Mouse (Mus musculus) adrenal gland, postnatal 4 days (tissue): Measurements from ENCODE around the gene Ano1. TPM values are rescaled to one million over a fixed set of nuclear protein-coding genes. Genes with fewer than 3 reads are reported as not detected.

ENCODE experiments used
- DNase-seq, 2 experiments: peaks; one replicate each; pipeline ENCODE4 v3.0.0; 2021 to 2022; ENCODE audit warnings: low spot score in 2 of 2, mixed read lengths in 2 of 2
- total RNA-seq, 2 experiments: library from RNA; stranded (reverse); gene quantifications; 2 replicates each; pipeline ENCODE4 v1.2.3; 2021

Ano1 gene
- total RNA-seq, 2 experiments from 2014 or later, result 22.7 to 29.3 TPM

GRCm38 (mm10) chr7:144545231-144545630, 206.5 kb downstream of the Ano1 start:
- no peak for DNase-seq

GRCm38 (mm10) chr7:144541351-144541750, 210.4 kb downstream of the Ano1 start:
- no peak for DNase-seq

- no peak for DNase-seq
Measured at GRCm38 (mm10) chr7:144539146-144539545, 212.6 kb downstream of the Ano1 start.

Other genes starting within 250 kb of the Ano1 start
- 10 to 100 TPM; 61.1 to 72.8 TPM for gene Ppfia1, start 198.2 kb downstream of the Ano1 start, total RNA-seq
- gene Fadd, start 169.5 kb downstream of the Ano1 start, total RNA-seq, result 10 to 100 TPM; 13.3 to 14.4 TPM
- 1 to 10 TPM in 1 of 2 experiments, under 1 TPM in 1; 0.82 to 1.1 TPM for gene Fgf3, start 86.1 kb upstream of the Ano1 start, total RNA-seq
- not detected for gene Fgf4, start 95.4 kb upstream of the Ano1 start, total RNA-seq
- gene Fgf15, start 144.6 kb upstream of the Ano1 start, total RNA-seq, result under 1 TPM in 1 of 2 experiments, not detected in 1; 0.53 TPM
- 10 to 100 TPM; 27.6 to 32.9 TPM for gene LTO1, start 163.1 kb upstream of the Ano1 start, total RNA-seq
- gene Ccnd1, start 188.0 kb upstream of the Ano1 start, total RNA-seq, result 100 to 1,000 TPM; 110 to 132 TPM